Mouse (Mus musculus) lung, adult 2 months (tissue): ENCODE measurements around the gene Ppp2r5c.
A peak's percentile ranks its signal among the peaks of the same experiment; 100 is the strongest.

Experiments used
- CTCF ChIP-seq: fragments of 200-500 bp; IDR thresholded peaks from 2 replicates; pipeline ENCODE4 v1.5.1; 2011; ENCODE audit warnings: mild to moderate bottlenecking, low read length, control low read depth; ENCODE audit not compliant: insufficient read depth
- POLR2A ChIP-seq: fragments of 200-500 bp; IDR thresholded peaks from 2 replicates; pipeline ENCODE4 v1.6.1; 2011; ENCODE audit warnings: low read depth, mild to moderate bottlenecking, control low read depth, low read length, borderline replicate concordance; ENCODE audit errors: extremely low read depth

- peak; percentile 93 for TF ChIP-seq POLR2A
- no peak for TF ChIP-seq CTCF
Observed at GRCm38 (mm10) chr12:110601241-110602218, 154.6 kb downstream of the Ppp2r5c start, which contains the start of gene Dync1h1.
